In the genomic region with DNA sequence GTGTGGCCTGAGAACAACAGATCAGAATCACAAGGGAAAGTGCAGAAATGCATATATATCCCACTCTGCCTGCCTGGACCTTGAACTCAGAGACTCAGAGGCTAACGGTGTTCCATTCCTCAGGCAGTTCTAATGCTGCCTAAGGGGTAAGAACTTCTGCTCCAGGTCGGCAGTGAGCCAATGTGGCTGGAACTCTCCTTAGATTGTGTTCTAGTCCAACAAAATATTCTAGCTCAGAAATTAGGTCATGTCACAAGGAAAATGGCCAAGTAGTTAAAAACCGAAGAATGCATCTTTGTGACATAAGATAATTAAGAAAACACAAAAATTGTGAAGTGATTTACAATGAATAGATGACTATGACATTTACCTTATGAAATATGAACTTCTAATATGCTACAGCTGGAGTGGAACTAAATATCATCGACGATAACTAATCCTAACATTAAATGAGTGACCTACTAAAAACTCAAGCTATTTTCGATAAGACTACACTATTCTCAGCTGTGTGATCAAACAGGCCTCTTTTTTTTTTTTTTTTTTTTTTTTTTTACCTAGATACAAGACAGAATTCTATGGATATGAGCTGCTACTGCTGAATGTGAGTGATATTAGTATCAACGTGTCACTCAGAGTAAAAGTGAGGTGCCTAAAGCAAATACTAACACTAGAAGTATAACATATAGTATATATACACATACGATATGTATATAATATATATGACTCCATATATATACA, we compare ENCODE assay signal across 13 mouse cellular contexts.
DNase-seq lines count a peak whose midpoint lies in the region.
"Had no signal": no experiment of that assay in that cellular context is flagged by ENCODE, and none has a peak within 500 bp of the region (broad histone marks: within the 10 kb centered on the region; RNA-seq: fewer than 3 reads in every experiment).

No protein-coding gene starts in this region.

- peak; percentile 7 for DNase-seq in cerebellum, adult 11 months
- no peak for DNase-seq in cerebellum, adult 8-10 months
- peak; percentile 33 to 40 for DNase-seq in heart, postnatal 14 days
- DNase-seq in heart, adult 9 months (ENCODE audit: low spot score in 2 of 2): no peak
- peak; percentile 58 for DNase-seq in Muller cell, postnatal 12 days (ENCODE audit: inconsistent ontology term)
- DNase-seq in cerebellum, postnatal 25 days: peak; percentile 22 to 57
- DNase-seq in left cerebral cortex, adult 9 months (ENCODE audit: low spot score in 2 of 2): no peak
- DNase-seq: heart, postnatal 36 days; layer of hippocampus, adult 9-11 months; lung, adult 2 months; right cerebral cortex, postnatal 14 days; spleen, adult 18-20 months; thymus, postnatal 36 days had no signal

- intact Hi-C loops in heart, postnatal 14 days (cut with DNase I): loop anchor here (10.0 kb wide), 2 partner anchors 176 to 194 kb away; no protein-coding TSS in a partner anchor

Comparison
In these comparisons a context has a peak if more than half of its experiments do, and no peak if none do; other contexts are left out.
1. DNase-seq: peak in cerebellum, adult 11 months (single experiment), heart, postnatal 14 days (2 of 2), Muller cell, postnatal 12 days (single experiment) and cerebellum, postnatal 25 days (2 of 2); none in cerebellum, adult 8-10 months (single experiment), heart, adult 9 months (0 of 2) and left cerebral cortex, adult 9 months (0 of 2).